Mouse (Mus musculus): ENCODE measurements around the gene Mapk12. TPM values are rescaled to one million over a fixed set of nuclear protein-coding genes. Genes with fewer than 3 reads are reported as not detected.
A peak's percentile ranks its signal among the peaks of the same experiment; 100 is the strongest.

The Mapk12 gene
- polyA plus RNA-seq, 2 experiments, result 1.1 to 1.8 TPM

DNA sequence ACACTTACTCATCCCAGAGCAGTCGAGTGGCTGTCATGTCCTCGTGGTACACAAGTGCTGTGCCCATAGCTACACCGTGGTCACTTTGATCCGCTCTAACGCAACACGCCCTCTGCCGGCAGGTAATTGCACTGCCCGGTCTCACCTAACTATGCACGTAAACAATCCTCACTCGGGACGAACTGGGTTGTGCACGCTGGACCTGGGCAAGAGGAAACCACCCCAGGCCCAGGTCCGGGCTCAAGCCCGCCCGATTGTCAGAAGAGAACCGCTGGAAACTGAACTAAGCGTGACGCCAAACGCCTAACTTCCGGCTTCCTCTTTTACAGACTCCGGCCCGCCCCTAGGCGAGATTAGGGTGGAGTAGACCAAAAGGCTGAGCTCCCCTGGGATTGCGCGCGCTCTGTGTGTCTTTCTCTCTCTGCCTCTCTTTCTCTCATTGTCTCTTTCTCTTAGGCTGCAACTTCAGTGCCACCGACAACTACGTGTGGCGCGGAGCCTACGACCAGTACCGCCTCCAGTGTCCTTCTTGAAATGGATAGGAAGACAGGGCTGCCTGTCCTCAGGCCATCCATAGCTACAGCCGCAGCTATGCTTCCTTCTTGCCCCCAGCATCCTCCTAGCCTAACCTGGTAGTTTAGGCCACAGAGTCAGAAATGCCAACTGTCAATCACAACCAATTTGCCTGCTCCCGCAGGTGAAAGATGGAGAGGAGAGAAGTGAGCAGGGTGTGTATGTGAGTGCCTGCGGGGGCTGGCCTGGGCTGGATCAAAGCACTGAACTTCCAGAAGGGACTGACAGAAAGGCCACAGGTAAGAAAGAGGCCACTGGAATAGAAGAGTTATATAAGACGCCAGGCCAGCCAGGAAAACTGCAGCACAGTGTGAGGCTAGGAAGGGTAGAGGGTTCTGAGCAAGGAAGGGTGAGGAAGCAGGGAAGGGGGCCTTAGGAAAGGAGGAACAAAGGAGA, 11.8 kb downstream of the Mapk12 start, which contains the start of gene Hdac10:
Hdac10 (minus strand) TSS at position 319 of the 969 bp plus-strand sequence.
- peak within 1 kb of the TSS; percentile 91 for H3K9ac ChIP-seq (replicated peaks)
- ATAC-seq (ENCODE audit: insufficient read depth), result peak; percentile 89
- peaks cover 7 to 10% of the 10 kb centered on the region in 2 experiments for H3K4me1 ChIP-seq (replicated peaks; ENCODE audit: control insufficient read depth in 2 of 2, insufficient read depth in 2 of 2, low read length in 1 of 2)
- H3K27me3 ChIP-seq (ENCODE audit: control insufficient read depth, insufficient read depth, low read length), result no peaks in the 10 kb centered on the region
- TF ChIP-seq EP300 (IDR thresholded peaks at IDR 0.05; ENCODE audit: low read depth), result no peak
- peak; percentile 99 for TF ChIP-seq CTCF (IDR thresholded peaks at IDR 0.05; ENCODE audit: low read depth)
- no peaks in the 10 kb centered on the region for H3K9me3 ChIP-seq (ENCODE audit: control insufficient read depth, low read length)
- no peaks in the 10 kb centered on the region for H3K36me3 ChIP-seq (replicated peaks; ENCODE audit: control insufficient read depth, insufficient read depth, low read depth)
- DNase-seq (ENCODE audit: low read depth in 3 of 3, low spot score in 3 of 3), result peak; percentile 62 to 74 (median 65)
- peak within 1 kb of the TSS; percentile 75 for H3K27ac ChIP-seq
- H3K4me3 ChIP-seq (ENCODE audit: insufficient read depth in 1 of 2, low read depth in 2 of 2, low read length in 2 of 2), result peak within 1 kb of the TSS; percentile 82 to 93
- 3% methylated on average over 36 of the region's 36 CpGs for WGBS (ENCODE audit: insufficient replicate concordance)
- peak within 1 kb of the TSS; percentile 88 for H3K4me2 ChIP-seq (ENCODE audit: low read depth)

DNA sequence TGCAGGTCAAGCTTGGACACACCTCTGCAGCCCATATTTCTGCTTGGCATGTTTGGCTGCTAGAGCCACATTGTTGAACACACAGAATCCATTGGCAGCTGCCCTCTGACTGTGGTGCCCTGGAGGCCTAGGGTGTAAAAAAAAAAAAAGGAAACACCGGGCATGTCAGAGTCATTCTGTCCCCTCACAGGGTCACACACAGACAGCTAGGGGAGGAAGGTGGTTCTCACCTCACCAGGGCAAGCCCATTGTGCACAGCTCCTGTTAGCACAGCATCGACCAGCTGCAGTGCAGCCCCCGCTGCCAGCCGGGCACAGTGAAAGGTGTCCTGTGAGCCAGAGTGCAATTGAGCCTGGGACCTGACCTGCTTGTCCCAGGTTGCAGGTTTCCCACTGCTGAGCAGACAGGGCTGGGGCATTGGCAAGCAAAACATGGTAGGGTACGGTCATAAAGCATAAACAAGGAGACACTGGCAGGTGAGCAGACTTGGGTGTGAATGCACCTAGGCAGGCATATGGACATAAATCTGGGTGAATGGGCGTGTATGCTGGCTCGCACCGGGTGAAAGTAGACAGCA, 13.1 kb downstream of the Mapk12 start:
- WGBS (ENCODE audit: insufficient replicate concordance), result 72% methylated on average over 8 of the region's 8 CpGs
- H3K36me3 ChIP-seq (replicated peaks; ENCODE audit: control insufficient read depth, insufficient read depth, low read depth), result no peaks in the 10 kb centered on the region
- H3K9ac ChIP-seq (replicated peaks), result peak overlapping the region; percentile 91
- H3K27me3 ChIP-seq (ENCODE audit: control insufficient read depth, insufficient read depth, low read length), result no peaks in the 10 kb centered on the region
- DNase-seq (ENCODE audit: low read depth in 3 of 3, low spot score in 3 of 3), result no peak
- TF ChIP-seq CTCF (IDR thresholded peaks at IDR 0.05; ENCODE audit: low read depth), result 0 out of 2 replicates have a peak, but pooled peaks have one; percentile 4
- TF ChIP-seq EP300 (IDR thresholded peaks at IDR 0.05; ENCODE audit: low read depth), result no peak
- peaks cover 12 to 15% of the 10 kb centered on the region in 2 experiments for H3K4me1 ChIP-seq (replicated peaks; ENCODE audit: control insufficient read depth in 2 of 2, insufficient read depth in 2 of 2, low read length in 1 of 2)
- no peak for ATAC-seq (ENCODE audit: insufficient read depth)
- no peak overlapping the region for H3K27ac ChIP-seq
- peak overlapping the region; percentile 88 for H3K4me2 ChIP-seq (ENCODE audit: low read depth)
- H3K9me3 ChIP-seq (ENCODE audit: control insufficient read depth, low read length), result no peaks in the 10 kb centered on the region
- H3K4me3 ChIP-seq (ENCODE audit: insufficient read depth in 1 of 2, low read depth in 2 of 2, low read length in 2 of 2), result peak overlapping the region; percentile 82 to 93

GRCm38 (mm10) chr15:89126622-89127021, 13.9 kb downstream of the Mapk12 start:
- 72% methylated on average over 8 of the region's 8 CpGs for WGBS (ENCODE audit: insufficient replicate concordance)
- Histone ChIP-seq H3K9ac (replicated peaks) (no peak overlapping the region), H3K4me3 (ENCODE audit: insufficient read depth in 1 of 2, low read depth in 2 of 2, low read length in 2 of 2) (no peak overlapping the region), H3K9me3 (ENCODE audit: control insufficient read depth, low read length) (no peaks in the 10 kb centered on the region), H3K36me3 (replicated peaks; ENCODE audit: control insufficient read depth, insufficient read depth, low read depth) (no peaks in the 10 kb centered on the region), H3K4me1 (replicated peaks; ENCODE audit: control insufficient read depth in 2 of 2, insufficient read depth in 2 of 2, low read length in 1 of 2) (peaks cover 19% of the 10 kb centered on the region in 2 experiments), H3K27me3 (ENCODE audit: control insufficient read depth, insufficient read depth, low read length) (no peaks in the 10 kb centered on the region), H3K4me2 (ENCODE audit: low read depth) (no peak overlapping the region), H3K27ac (no peak overlapping the region)
- ATAC-seq (ENCODE audit: insufficient read depth) (no peak), DNase-seq (ENCODE audit: low read depth in 3 of 3, low spot score in 3 of 3) (no peak)
- TF ChIP-seq CTCF (IDR thresholded peaks at IDR 0.05; ENCODE audit: low read depth), result no peak

DNA sequence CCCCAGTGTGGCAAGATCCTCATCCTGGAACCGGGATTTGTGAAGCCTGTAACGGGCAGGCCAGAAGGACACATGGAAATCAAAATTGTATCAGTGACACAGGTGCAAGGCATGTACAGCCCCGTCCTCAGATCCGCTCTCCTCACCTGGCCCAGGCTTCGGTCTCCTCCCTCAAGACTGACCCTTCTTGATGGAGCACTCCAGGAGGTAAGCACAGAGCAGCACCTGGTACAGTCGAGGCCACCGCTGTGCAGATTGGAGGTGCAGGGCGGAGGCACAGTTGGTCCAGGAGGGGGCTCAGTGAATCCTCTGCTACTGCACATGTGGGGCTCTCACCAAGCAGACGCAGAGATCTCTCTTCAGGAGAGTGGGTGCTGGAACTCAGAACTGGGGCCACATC, 15.2 kb downstream of the Mapk12 start:
- WGBS (ENCODE audit: insufficient replicate concordance), result 78% methylated on average over 9 of the region's 9 CpGs
- Histone ChIP-seq H3K27ac (no peak overlapping the region), H3K4me3 (ENCODE audit: insufficient read depth in 1 of 2, low read depth in 2 of 2, low read length in 2 of 2) (no peak overlapping the region), H3K4me2 (ENCODE audit: low read depth) (no peak overlapping the region), H3K9me3 (ENCODE audit: control insufficient read depth, low read length) (no peaks in the 10 kb centered on the region), H3K36me3 (replicated peaks; ENCODE audit: control insufficient read depth, insufficient read depth, low read depth) (peaks cover 1% of the 10 kb centered on the region), H3K27me3 (ENCODE audit: control insufficient read depth, insufficient read depth, low read length) (no peaks in the 10 kb centered on the region), H3K9ac (replicated peaks) (no peak overlapping the region), H3K4me1 (replicated peaks; ENCODE audit: control insufficient read depth in 2 of 2, insufficient read depth in 2 of 2, low read length in 1 of 2) (peaks cover 19 to 23% of the 10 kb centered on the region in 2 experiments)
- ATAC-seq (ENCODE audit: insufficient read depth) (no peak), DNase-seq (ENCODE audit: low read depth in 3 of 3, low spot score in 3 of 3) (no peak)
- TF ChIP-seq EP300 (IDR thresholded peaks at IDR 0.05; ENCODE audit: low read depth) (no peak), CTCF (IDR thresholded peaks at IDR 0.05; ENCODE audit: low read depth) (no peak)

- peaks cover 19 to 26% of the 10 kb centered on the region in 2 experiments for H3K4me1 ChIP-seq (replicated peaks; ENCODE audit: control insufficient read depth in 2 of 2, insufficient read depth in 2 of 2, low read length in 1 of 2)
- no peak overlapping the region for H3K4me3 ChIP-seq (ENCODE audit: insufficient read depth in 1 of 2, low read depth in 2 of 2, low read length in 2 of 2)
Observed at GRCm38 (mm10) chr15:89124312-89124711, 16.2 kb downstream of the Mapk12 start.

More at GRCm38 (mm10) chr15:89124312-89124711, 16.2 kb downstream of the Mapk12 start:
- DNase-seq (ENCODE audit: low read depth in 3 of 3, low spot score in 3 of 3), result no peak
- H3K27me3 ChIP-seq (ENCODE audit: control insufficient read depth, insufficient read depth, low read length), result no peaks in the 10 kb centered on the region
- H3K9ac ChIP-seq (replicated peaks), result no peak overlapping the region
- H3K9me3 ChIP-seq (ENCODE audit: control insufficient read depth, low read length), result no peaks in the 10 kb centered on the region
- WGBS (ENCODE audit: insufficient replicate concordance), result 79% methylated on average over 3 of the region's 3 CpGs
- H3K36me3 ChIP-seq (replicated peaks; ENCODE audit: control insufficient read depth, insufficient read depth, low read depth), result peaks cover 4% of the 10 kb centered on the region
- no peak for TF ChIP-seq EP300 (IDR thresholded peaks at IDR 0.05; ENCODE audit: low read depth)
- no peak for TF ChIP-seq CTCF (IDR thresholded peaks at IDR 0.05; ENCODE audit: low read depth)
- no peak for ATAC-seq (ENCODE audit: insufficient read depth)
- H3K27ac ChIP-seq, result no peak overlapping the region
- H3K4me2 ChIP-seq (ENCODE audit: low read depth), result no peak overlapping the region

Measured in liver, embryonic 14.5 days (tissue).